Mouse (Mus musculus): ENCODE results near the gene Gm20897. TPM values are rescaled to one million over a fixed set of nuclear protein-coding genes. Genes with fewer than 3 reads are reported as not detected.

The Gm20897 gene
- polyA plus RNA-seq (2017; shearing (Covaris generic)) = not detected

GRCm38 (mm10) chrY:38502138-38502537, at the start of gene Gm20897:
Gm20897 (minus strand) TSS chrY:38502238.

Other genes starting within 250 kb of the Gm20897 start
- gene Gm21732, start 73.5 kb upstream of the Gm20897 start, polyA plus RNA-seq (2017; shearing (Covaris generic)) = not detected

Data from naive thymus-derived CD4-positive, alpha-beta T cell, adult 5 months (primary cell).